Mouse (Mus musculus) liver, adult 10 weeks (tissue): ENCODE results near the gene Shroom4. TPM values are rescaled to one million over a fixed set of nuclear protein-coding genes. Genes with fewer than 3 reads are reported as not detected.

Source experiments
- polyA plus RNA-seq: library from polyadenylated mRNA; stranded (reverse); fragments of 350-450 nt; fragmentation: Illumina TruSeq; extraction: RNeasy Lipid Tissue Mini Kit (QIAGEN cat#74804); gene quantifications from one replicate; pipeline ENCODE4 v1.2.3, GENCODE M21; 2014; ENCODE audit warnings: low read depth, low replicate concordance

Shroom4 gene
- polyA plus RNA-seq: 0.61 TPM

GRCm38 (mm10) chrX:6399626-6400397, at the start of gene Shroom4:
Shroom4 (plus strand) TSS chrX:6399854.

Other genes with a start within 250 kb of the Shroom4 start
- 0.29 TPM for gene Nudt10, start 226.8 kb upstream of the Shroom4 start, polyA plus RNA-seq
- gene Bmp15, start 79.1 kb upstream of the Shroom4 start, polyA plus RNA-seq: not detected